Mouse (Mus musculus): Measurements from ENCODE around the gene Rasgrp3.

- no peak for TF ChIP-seq HCFC1 (IDR thresholded peaks at IDR 0.05; ENCODE audit: borderline replicate concordance, insufficient read depth, low read length)
- TF ChIP-seq ZNF384 (IDR thresholded peaks at IDR 0.05; ENCODE audit: low read depth, low read length): no peak
- no peak for TF ChIP-seq ZC3H11A (IDR thresholded peaks at IDR 0.05; ENCODE audit: borderline replicate concordance, low read depth, low read length)
These were observed 36.7 kb downstream of the Rasgrp3 start for GRCm38 (mm10) chr17:75472379-75472778.
